Mouse (Mus musculus) adrenal gland, postnatal 10 days (tissue): ENCODE results near the gene Tyrobp. TPM values are rescaled to one million over a fixed set of nuclear protein-coding genes. Genes with fewer than 3 reads are reported as not detected.

Experiments
- DNase-seq: peaks from one replicate; pipeline ENCODE4 v3.0.0; 2021; ENCODE audit warnings: mixed read lengths
- long read RNA-seq, 2 experiments: library from polyadenylated mRNA; stranded (forward); transcript quantifications; one replicate each; pipeline ENCODE4 v2.0.0; 2021
- total RNA-seq, 2 experiments: library from RNA; stranded (reverse); gene quantifications; 2 replicates each; pipeline ENCODE4 v1.2.3; 2021

Gene Tyrobp
- total RNA-seq: 10 to 100 TPM; 25.8 to 29.1 TPM
- long read RNA-seq, experiment 1, transcript Tyrobp-202 (5 exons, 597 nt): major isoform, 15 of 17 reads
- long read RNA-seq, experiment 1, partial matches to known transcripts: 1 of 17 reads
- long read RNA-seq, experiment 1, other reads (novel, unspliced or antisense): 0 of 17 reads
- long read RNA-seq, experiment 2, transcript Tyrobp-202 (5 exons, 597 nt): major isoform, 8 of 9 reads
- long read RNA-seq, experiment 2, partial matches to known transcripts: 1 of 9 reads
- long read RNA-seq, experiment 2, other reads (novel, unspliced or antisense): 0 of 9 reads

GRCm38 (mm10) chr7:30413596-30413995, at the start of gene Tyrobp:
Gene Tyrobp, plus strand, starts transcription at chr7:30413760.
- no peak for DNase-seq

GRCm38 (mm10) chr7:30367466-30367865, 46.1 kb upstream of the Tyrobp start:
- DNase-seq: no peak

- peak; percentile 90 for DNase-seq
Observed at GRCm38 (mm10) chr7:30373501-30373962, 40.0 kb upstream of the Tyrobp start.

- DNase-seq: no peak
Observed at GRCm38 (mm10) chr7:30380061-30380460, 33.5 kb upstream of the Tyrobp start.

- DNase-seq: no peak
Observed at GRCm38 (mm10) chr7:30384106-30384505, 29.5 kb upstream of the Tyrobp start.

- no peak for DNase-seq
Observed at GRCm38 (mm10) chr7:30392746-30393520, 20.6 kb upstream of the Tyrobp start.

DNA sequence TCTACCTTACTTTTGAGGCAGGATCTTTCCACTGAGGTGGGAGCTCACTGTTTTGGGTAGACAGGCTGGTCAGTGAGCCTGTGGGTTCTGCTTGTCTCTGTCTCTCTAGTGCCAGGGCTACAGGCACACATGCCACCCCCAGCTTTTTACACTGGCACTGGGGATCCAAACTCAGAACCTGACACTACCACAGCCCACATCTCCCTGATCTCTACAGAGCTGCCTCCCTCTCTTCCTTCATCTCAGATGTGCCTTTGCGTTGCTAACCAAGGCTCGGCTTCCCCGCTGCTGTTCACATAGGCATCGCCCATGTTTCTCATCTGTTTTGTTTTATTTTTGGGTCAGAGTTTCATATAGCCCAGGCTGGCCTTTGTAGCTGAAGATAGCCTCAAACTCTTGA, 19.9 kb upstream of the Tyrobp start:
- DNase-seq: no peak

DNA sequence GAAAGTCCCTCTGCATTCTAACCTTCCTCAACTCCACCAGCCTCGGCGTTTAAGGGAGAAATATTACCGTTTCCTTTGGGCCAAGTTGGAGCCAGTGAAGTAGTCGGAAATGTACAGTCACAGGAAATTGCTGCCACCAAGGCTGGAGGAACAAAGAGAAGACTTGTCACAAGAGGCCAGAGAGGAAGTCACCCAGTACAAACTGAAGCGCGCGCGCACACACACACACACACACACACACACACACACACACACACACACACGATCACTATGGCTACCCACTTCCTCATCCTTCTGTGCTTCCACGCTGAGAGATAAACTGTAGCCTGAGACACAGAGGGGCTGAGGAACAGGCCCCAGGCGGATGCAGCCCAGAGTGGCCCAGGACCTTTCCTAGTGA, 19.2 kb upstream of the Tyrobp start:
- peak; percentile 50 for DNase-seq

- DNase-seq: no peak
Observed at GRCm38 (mm10) chr7:30394871-30395270, 18.7 kb upstream of the Tyrobp start.

- no peak for DNase-seq
Observed at GRCm38 (mm10) chr7:30399671-30400070, 13.9 kb upstream of the Tyrobp start.

GRCm38 (mm10) chr7:30402343-30402742, 11.2 kb upstream of the Tyrobp start:
- DNase-seq: no peak

DNA sequence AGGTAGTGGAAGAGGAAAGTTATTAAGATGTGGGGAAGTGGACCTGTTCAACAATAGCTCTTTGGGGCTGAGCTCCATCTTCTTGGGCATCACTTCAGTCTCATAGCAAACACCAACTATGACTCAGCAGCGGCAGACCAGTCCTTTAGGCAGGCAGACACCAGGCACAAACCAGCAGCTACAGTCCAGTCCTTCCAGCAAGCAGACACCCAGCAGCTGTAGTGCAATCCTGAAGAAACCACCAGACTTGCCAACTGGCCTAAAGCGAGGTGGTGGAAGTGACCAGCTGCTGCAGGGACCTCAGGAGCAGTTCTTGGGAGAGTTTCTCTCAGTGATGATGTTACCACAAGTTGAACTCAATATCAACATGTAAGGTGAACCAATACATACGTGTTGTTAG, 4.9 kb upstream of the Tyrobp start:
- DNase-seq: no peak

DNA sequence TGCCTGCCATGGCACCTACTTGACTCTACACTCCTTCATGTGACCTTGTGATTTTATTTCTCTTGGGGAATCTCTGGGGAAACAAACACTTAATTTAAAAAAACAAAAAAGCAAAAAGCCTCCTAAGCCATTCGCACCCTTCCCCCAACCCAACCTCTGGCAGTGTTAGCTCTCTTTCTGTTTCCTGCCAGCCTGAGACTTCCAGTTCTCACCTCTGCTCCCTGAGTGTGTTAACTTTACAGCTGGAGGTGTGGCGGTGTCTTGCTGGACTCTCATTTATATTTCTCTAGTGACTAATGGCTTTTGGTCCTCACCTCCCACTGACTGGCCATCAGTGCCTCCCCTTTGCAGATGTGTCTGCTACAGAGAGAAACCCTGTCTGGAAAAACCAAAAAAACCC, 3.8 kb upstream of the Tyrobp start:
- DNase-seq: no peak

GRCm38 (mm10) chr7:30411023-30411422, 2.5 kb upstream of the Tyrobp start:
- no peak for DNase-seq

DNA sequence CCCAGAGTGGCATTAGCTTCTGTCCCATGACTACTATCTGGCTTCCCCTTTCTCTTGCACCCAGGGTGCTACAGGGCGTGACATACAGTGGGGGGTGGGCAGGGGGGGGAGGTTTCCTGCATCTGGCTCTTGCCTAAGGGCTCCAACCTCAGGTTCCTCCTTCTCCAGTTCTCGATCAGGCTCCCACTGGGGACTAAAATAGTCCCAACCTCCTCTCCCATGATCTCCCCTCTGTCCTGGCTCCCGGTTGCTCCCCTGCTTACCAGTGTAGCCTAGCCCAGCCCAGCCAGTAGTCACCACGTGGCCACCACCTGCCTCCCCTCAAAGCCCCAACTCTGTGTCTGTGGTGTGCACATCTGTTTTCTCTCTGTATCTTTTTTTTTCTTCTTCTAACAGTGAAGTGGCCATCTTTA, 819 bp upstream of the Tyrobp start:
- no peak for DNase-seq

DNA sequence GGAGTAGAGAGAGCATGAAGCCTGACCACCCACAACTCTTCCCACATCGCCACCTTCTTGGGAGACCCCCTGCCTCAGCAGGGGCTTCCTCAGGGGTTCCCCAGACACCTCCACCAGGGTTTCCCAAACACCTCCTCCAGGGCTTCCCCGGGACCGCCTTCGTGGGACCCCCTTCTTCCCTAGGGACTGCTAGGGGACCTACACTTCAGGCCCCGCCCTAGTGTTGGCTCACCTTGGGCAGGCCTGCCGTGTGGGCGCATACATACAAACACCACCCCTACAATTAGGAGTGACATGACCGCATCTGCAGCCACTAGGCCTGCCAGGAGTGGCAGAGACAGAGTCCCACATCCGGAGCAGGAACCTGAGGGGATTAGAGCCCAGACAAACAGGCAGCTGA, 4.3 kb downstream of the Tyrobp start:
- no peak for DNase-seq

DNA sequence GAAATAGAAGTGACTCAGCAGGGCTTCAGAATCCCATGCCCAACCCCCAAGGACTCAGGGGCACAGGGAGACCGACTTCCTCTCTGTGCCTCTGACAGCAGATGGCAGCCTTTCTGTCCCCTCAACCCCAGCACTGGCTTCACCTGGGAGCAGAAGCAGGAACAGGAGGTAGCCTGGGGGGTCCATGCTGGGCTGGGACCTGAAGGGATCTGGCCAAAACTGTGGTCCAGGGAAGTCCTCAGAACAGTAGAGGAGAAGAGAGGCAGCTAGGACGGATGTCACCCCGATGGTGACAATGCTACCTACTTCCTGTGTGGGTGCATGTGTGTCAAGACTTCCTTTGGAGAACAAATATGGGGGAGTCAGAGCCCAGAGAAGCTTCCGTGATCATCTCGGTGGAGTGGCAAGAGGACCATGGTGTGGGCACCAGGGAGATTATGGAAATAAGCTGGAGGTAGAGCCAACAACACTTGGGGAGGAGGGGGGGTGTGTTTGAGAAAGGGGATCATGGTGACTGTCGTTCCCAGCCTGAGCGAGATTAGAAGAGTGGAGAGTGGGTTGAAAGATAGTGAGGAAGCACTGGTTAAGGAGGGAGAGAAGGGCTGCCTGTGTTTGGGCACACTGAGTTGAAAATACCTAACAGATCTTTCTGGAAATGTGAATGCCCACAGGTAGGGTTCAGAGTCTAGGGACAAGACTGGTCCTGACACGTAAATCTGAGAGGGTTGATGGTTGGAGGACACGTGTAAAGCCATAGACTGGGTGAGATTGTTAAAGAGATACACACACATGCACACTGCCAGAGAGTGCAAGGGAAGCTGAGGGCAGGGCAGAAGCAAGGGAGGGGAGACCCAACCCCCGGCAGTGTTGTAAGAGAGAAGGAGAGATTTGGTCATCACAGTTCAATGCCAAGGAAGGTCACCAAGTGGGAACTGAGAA, 6.3 kb downstream of the Tyrobp start, which contains the start of gene Hcst:
Gene Hcst (minus strand): TSS at position 294 of the 939 bp plus-strand sequence.
- DNase-seq: no peak

GRCm38 (mm10) chr7:30420673-30421072, 7.1 kb downstream of the Tyrobp start:
- no peak for DNase-seq

DNA sequence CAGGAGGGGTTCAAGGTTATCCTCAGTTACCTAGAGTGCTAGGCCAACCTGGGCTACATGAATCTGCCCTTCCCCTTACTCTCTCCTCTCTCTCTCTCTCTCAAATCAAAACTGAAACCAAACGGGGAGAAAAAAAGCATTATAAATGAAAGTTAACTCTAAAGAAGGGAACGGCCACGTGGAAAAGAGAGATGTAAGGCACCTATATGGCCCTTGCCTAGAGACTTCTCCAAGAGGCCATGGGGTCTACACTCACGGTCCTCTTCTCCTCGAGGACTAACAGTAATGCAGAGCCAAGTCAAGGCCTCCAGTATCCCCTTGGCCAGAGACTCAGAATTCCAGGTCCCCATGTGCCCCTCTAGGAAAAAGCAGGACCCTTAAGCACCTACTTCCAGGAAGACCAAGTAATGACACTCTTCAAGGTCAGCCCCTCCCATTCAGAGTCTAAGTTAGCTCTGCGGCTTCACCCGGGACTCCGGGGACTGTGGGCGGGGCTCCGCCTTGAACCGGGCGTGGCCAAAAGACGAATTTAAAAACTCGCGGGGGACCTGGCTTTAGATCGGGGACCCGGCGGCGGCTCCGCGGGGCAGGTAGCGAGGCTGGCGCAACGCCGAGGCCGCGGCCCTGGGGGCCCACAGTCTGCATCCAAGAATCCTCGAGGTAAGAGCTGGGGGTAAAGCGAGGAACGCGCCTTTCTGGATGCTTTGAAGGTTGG, 7.8 kb downstream of the Tyrobp start, which contains the start of gene Nfkbid:
Gene Nfkbid (plus strand): TSS at position 558 of the 715 bp plus-strand sequence.
- peak; percentile 87 for DNase-seq

DNA sequence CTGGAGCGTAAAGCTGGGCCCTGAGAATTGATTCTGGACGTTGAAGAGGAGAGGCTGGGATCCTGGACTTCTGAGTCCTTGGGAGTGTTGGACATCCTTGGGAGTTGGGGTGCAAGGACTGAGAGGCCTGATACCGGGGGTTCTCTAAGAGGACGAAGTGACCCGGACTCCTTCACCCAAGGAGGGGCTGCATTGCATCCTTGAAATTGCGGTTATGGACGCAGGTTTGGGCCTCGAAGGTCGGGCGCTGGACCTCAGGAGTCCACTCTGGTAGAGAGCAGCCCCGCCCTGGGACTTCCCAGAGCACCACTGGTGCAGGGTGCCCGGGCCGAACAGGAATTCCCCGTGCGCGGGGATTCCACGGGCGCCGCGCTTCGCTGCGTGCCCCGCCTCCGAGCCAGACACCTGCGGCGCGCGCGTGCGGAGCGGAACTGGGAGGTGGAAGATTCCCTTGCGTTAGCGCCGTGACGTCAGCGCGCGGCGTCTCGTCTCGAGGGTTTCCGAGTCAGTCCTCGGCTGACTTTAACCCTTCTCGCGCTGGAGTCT, 8.4 kb downstream of the Tyrobp start:
- peak; percentile 91 for DNase-seq

DNA sequence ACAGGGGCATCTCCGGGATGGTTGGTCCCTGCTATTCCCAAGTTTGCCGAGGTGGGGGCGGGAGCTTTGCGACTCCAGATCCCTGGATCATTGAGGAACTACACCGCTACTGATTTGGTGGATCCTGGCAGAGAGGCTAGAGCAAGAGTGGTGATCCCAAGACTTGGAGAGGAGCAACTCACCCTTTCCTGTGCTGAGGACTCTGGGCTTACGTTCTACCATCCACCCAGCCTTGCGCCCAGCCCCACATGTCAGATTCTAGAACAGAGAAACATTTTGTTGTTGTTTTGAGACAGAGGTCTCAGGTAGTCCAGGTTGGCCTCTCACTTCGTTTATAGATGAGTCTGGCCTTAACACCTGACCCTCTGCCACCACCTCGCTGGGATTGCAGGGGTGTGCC, 9.0 kb downstream of the Tyrobp start:
- DNase-seq: no peak
